Mouse (Mus musculus) lung, embryonic 16.5 days (tissue): Measurements from ENCODE around the gene E2f6. TPM values are rescaled to one million over a fixed set of nuclear protein-coding genes. Genes with fewer than 3 reads are reported as not detected.

Experiments
- ATAC-seq: fragments of 200-750 bp; cut with Nextera tagmentation; 2 replicates; pipeline ENCODE4 v1.8.0; 2017; ENCODE audit warnings: low read depth, mild to moderate bottlenecking, moderate library complexity
- H3K27ac ChIP-seq: fragments of 300-500 bp; sonication (generic); 2 replicates; pipeline ENCODE4 v1.5.1; 2014; ENCODE audit warnings: mild to moderate bottlenecking, control low read depth, low read length
- H3K27me3 ChIP-seq: fragments of 300-500 bp; sonication (generic); 2 replicates; pipeline ENCODE4 v1.6.1; 2014; ENCODE audit warnings: low read depth, low read length, mixed read lengths; ENCODE audit not compliant: control insufficient read depth, insufficient read depth
- H3K36me3 ChIP-seq: fragments of 300-500 bp; sonication (generic); 2 replicates; pipeline ENCODE4 v1.6.1; 2014; ENCODE audit warnings: low read length; ENCODE audit not compliant: control insufficient read depth, insufficient read depth
- H3K4me1 ChIP-seq: fragments of 300-500 bp; sonication (generic); replicated peaks from 2 replicates; pipeline ENCODE4 v1.6.1; 2014; ENCODE audit warnings: low read length, mixed read lengths; ENCODE audit not compliant: control insufficient read depth, insufficient read depth
- H3K4me2 ChIP-seq: fragments of 300-500 bp; sonication (generic); 2 replicates; pipeline ENCODE4 v1.6.1; 2014; ENCODE audit warnings: low read depth, low read length, control low read depth
- H3K4me3 ChIP-seq: fragments of 300-500 bp; sonication (generic); 2 replicates; pipeline ENCODE4 v1.5.1; 2014; ENCODE audit warnings: mild to moderate bottlenecking, low read length, control low read depth
- H3K9ac ChIP-seq: fragments of 300-500 bp; sonication (generic); 2 replicates; pipeline ENCODE4 v1.6.1; 2014; ENCODE audit warnings: low read length, control low read depth
- H3K9me3 ChIP-seq: fragments of 300-500 bp; sonication (generic); 2 replicates; pipeline ENCODE4 v1.6.1; 2016; ENCODE audit warnings: low read length; ENCODE audit not compliant: control insufficient read depth
- WGBS: fragments of 180-500 bp; shearing (Covaris S2); extraction: QIAGEN DNeasy Blood & Tissue Kit; methylation state at CpG from one replicate; pipeline ENCODE4 v1.1.7; 2014; 5-methylcytosine and 5-hydroxymethylcytosine counted together
- polyA plus RNA-seq: library from polyadenylated mRNA; unstranded; fragments of >200 nt; fragmentation: Nextera tagmentation; extraction: Ambion mirVana; gene quantifications from 2 replicates; pipeline ENCODE4 v1.2.1, GENCODE M21; 2015

Gene E2f6
- polyA plus RNA-seq, 1 experiment from 2014 or later: 29.6 TPM

DNA sequence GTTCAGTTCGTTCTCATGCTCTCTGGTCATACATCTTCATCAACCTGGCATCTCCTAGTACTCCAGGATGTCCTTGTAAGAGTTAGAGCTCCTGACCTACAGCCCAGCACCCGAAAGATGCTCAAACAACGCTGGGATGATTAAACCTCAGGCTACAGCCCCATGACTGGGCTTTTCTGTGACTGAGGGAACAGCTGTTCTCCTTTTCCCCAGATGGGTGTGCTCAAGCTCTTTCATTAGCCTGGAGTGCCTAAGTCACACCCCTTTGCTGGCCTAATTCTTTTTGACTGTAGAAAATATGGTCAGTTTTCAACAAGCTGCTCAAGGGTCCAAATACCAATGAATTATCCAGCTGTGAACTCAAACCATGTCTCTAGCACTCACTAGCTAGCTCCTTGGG, 2.7 kb upstream of the E2f6 start:
- Histone ChIP-seq H3K4me3 (no peak overlapping the region), H3K27me3 (peaks cover 4% of the 10 kb centered on the region; the same call in 1 of the 2 replicates), H3K4me1 (peaks cover 16% of the 10 kb centered on the region), H3K36me3 (no peaks in the 10 kb centered on the region), H3K4me2 (no peak overlapping the region), H3K9me3 (no peaks in the 10 kb centered on the region), H3K27ac (no peak overlapping the region), H3K9ac (no peak overlapping the region)
- peak; percentile 56; the same call in 1 of the 2 replicates for ATAC-seq
- 29% methylated on average over 3 of the region's 3 CpGs for WGBS

DNA sequence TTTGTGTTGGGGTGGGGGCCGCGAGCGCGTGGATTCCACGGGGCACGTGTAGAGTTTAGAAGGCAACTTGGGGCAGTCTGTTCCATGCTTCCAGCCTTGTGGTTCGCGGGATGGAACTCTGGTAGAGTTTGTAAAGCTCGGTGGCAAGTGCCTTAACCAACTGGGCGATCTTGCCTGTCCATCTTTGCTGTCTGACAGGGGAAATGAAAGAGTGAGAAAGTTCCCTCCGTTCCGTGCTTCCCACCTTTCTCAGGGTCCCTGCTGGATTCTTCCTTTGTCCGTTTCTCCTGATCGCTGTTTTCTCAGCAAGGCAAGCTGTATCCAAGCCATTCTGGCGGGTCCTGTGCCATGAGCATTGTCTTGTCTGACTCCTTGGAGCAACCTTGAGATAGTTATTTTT, 714 bp downstream of the E2f6 start:
- Histone ChIP-seq H3K4me2 (peak overlapping the region; percentile 62), H3K27ac (no peak overlapping the region), H3K4me3 (peak overlapping the region; percentile 80), H3K9me3 (no peaks in the 10 kb centered on the region), H3K36me3 (peaks cover 2% of the 10 kb centered on the region; the same call in 1 of the 2 replicates), H3K9ac (peak overlapping the region; percentile 90), H3K27me3 (peaks cover 4% of the 10 kb centered on the region; the same call in 1 of the 2 replicates), H3K4me1 (peaks cover 16% of the 10 kb centered on the region)
- 2% methylated on average over 15 of the region's 15 CpGs for WGBS
- ATAC-seq: peak; percentile 12; the same call in 1 of the 2 replicates

GRCm38 (mm10) chr12:16817147-16817546, 6.4 kb downstream of the E2f6 start:
- Histone ChIP-seq H3K36me3 (peaks cover 28% of the 10 kb centered on the region), H3K9me3 (no peaks in the 10 kb centered on the region), H3K27me3 (no peaks in the 10 kb centered on the region), H3K9ac (no peak overlapping the region), H3K4me3 (no peak overlapping the region), H3K27ac (no peak overlapping the region), H3K4me2 (no peak overlapping the region), H3K4me1 (peaks cover 6% of the 10 kb centered on the region)
- no peak for ATAC-seq
- WGBS: 83% methylated on average over 4 of the region's 4 CpGs

DNA sequence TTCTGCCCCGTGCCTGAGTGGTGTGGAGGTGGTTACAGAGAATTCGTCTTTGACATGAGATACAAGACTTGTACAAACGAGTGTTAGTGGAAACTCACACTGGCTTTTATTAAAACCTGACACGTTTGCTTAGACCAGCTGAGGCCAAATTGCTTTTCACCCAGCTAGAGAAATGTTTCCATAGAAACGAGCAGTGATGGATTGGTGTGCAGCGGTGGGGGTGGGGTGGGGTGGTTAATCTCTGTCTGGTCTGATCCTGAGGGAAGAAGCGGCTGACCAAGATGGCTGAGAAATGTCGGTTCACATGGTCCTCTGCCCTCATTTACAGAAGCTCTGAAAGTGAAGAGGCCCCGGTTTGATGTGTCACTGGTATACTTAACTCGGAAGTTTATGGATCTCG, 7.8 kb downstream of the E2f6 start:
- WGBS: 45% methylated on average over 11 of the region's 11 CpGs
- H3K27me3 ChIP-seq: no peaks in the 10 kb centered on the region
- H3K36me3 ChIP-seq: peaks cover 39% of the 10 kb centered on the region
- no peak overlapping the region for H3K4me3 ChIP-seq
- ATAC-seq: no peak
- no peak overlapping the region for H3K9ac ChIP-seq
- no peak overlapping the region for H3K27ac ChIP-seq
- H3K9me3 ChIP-seq: no peaks in the 10 kb centered on the region
- no peaks in the 10 kb centered on the region for H3K4me1 ChIP-seq
- H3K4me2 ChIP-seq: no peak overlapping the region

GRCm38 (mm10) chr12:16820761-16821160, 10.0 kb downstream of the E2f6 start:
- no peaks in the 10 kb centered on the region for H3K4me1 ChIP-seq
- H3K27me3 ChIP-seq: no peaks in the 10 kb centered on the region
- 77% methylated on average over 7 of the region's 7 CpGs for WGBS
- H3K36me3 ChIP-seq: peaks cover 43% of the 10 kb centered on the region
- no peak overlapping the region for H3K27ac ChIP-seq
- no peak for ATAC-seq
- H3K4me2 ChIP-seq: no peak overlapping the region
- H3K9ac ChIP-seq: no peak overlapping the region
- H3K9me3 ChIP-seq: no peaks in the 10 kb centered on the region
- no peak overlapping the region for H3K4me3 ChIP-seq

DNA sequence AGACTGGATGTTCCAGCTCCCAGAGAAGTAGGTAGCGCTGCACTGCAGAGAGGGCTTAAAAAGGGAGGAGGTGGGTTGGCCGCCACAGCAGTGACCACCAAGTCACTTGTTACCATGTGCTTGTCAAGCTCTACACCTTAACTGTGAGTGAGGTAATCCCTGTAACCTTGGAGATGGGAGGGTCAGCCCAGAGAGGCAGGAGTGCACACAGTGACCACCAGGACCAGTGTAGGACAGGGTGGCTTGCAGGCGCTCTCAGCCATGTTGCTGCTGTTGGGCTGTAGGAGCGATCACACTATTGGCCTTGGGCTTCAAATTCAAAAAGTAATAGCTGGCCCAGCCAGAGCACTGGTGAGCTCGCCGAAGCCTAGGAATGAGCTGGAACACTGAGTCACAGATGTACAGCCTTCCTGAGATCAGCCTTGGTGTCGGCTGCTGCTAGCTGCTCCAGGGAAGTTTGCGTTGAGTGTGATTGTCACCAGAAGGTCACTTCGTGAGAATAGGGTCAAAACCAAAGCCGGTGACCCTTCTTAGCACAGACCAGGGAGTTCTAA, 11.5 kb downstream of the E2f6 start:
- H3K4me1 ChIP-seq: no peaks in the 10 kb centered on the region
- H3K9me3 ChIP-seq: no peaks in the 10 kb centered on the region
- H3K9ac ChIP-seq: no peak overlapping the region
- no peak overlapping the region for H3K4me2 ChIP-seq
- no peak overlapping the region for H3K27ac ChIP-seq
- H3K27me3 ChIP-seq: no peaks in the 10 kb centered on the region
- H3K36me3 ChIP-seq: peaks cover 39% of the 10 kb centered on the region
- ATAC-seq: no peak
- H3K4me3 ChIP-seq: no peak overlapping the region
- 91% methylated on average over 10 of the region's 10 CpGs for WGBS

DNA sequence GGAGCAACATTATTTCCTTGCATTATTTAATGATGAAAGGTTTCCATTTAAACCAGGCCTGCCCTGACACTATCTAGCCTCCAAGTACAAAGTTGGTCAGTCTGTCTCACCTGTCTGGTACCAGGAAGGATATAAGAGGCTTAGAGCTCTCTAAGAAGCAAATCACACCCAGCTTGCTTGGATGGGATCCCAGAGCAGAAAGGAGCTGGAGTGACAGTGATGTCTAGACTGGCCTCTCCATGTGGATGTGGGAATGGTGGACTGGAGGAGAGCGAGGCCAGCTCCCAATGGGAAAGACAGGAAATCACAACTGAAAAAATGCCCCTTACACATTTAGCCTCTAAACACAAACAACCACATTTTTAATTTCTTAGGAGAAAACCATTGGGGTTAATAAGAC, 12.9 kb downstream of the E2f6 start:
- Histone ChIP-seq H3K4me2 (no peak overlapping the region), H3K4me1 (no peaks in the 10 kb centered on the region), H3K36me3 (peaks cover 38% of the 10 kb centered on the region), H3K27ac (no peak overlapping the region), H3K27me3 (no peaks in the 10 kb centered on the region), H3K9me3 (no peaks in the 10 kb centered on the region), H3K9ac (no peak overlapping the region), H3K4me3 (no peak overlapping the region)
- 71% methylated on average over 1 of the region's 1 CpGs for WGBS
- no peak for ATAC-seq

DNA sequence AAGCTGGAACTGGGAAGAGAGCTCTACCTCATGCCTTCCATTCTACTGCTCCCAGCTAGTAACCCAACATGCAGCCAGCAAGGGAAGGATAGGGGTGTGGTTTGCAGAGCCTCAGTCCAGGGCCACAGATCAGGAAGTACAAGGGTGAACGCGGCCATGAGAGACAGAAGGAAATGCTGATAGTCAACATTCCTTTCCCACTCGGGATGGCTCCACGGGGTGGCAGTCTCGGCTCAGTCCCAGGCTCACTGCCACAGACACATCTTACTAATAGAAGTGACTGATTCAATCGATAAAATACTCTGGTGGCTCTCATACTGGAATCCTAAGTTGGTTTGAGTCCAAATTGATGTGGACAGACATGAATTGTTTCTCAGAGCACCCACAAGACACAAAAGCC, 17.7 kb downstream of the E2f6 start:
- ATAC-seq: 0 out of 2 replicates have a peak, but pooled peaks have one; percentile 56
- Histone ChIP-seq H3K36me3 (peaks cover 10% of the 10 kb centered on the region), H3K4me2 (no peak overlapping the region), H3K9ac (no peak overlapping the region), H3K4me3 (no peak overlapping the region), H3K27ac (no peak overlapping the region), H3K9me3 (no peaks in the 10 kb centered on the region), H3K27me3 (no peaks in the 10 kb centered on the region), H3K4me1 (peaks cover 6% of the 10 kb centered on the region; the same call in 1 of the 2 replicates)
- WGBS: 50% methylated on average over 6 of the region's 6 CpGs

- Histone ChIP-seq H3K27ac (no peak overlapping the region), H3K36me3 (peaks cover 10% of the 10 kb centered on the region), H3K4me2 (no peak overlapping the region), H3K4me3 (no peak overlapping the region), H3K27me3 (no peaks in the 10 kb centered on the region), H3K9me3 (no peaks in the 10 kb centered on the region), H3K4me1 (peaks cover 6% of the 10 kb centered on the region; the same call in 1 of the 2 replicates), H3K9ac (no peak overlapping the region)
- ATAC-seq: no peak
- WGBS: 84% methylated on average over 2 of the region's 2 CpGs
Observed at GRCm38 (mm10) chr12:16829785-16830184, 19.0 kb downstream of the E2f6 start.
